Mouse (Mus musculus): ENCODE measurements around the gene Shc2.

- TF ChIP-seq CTCF (IDR thresholded peaks at IDR 0.05; ENCODE audit: low read depth, low read length) (no peak), GATA1 (IDR thresholded peaks at IDR 0.05; ENCODE audit: borderline replicate concordance, low read length) (no peak), TAL1 (conservative IDR thresholded peaks at IDR 0.05; ENCODE audit: low read depth, low read length) (no peak), POLR2AphosphoS5 (IDR thresholded peaks at IDR 0.05; ENCODE audit: insufficient replicate concordance, low read depth, low read length) (no peak)
Measured at GRCm38 (mm10) chr10:79623950-79624349, 13.8 kb downstream of the Shc2 start.
